Mouse (Mus musculus): Measurements from ENCODE around the gene Dcxr.
"Not testable (repeated sequence)": the region's sequence is repeated elsewhere in the genome, so short reads cannot be mapped to it uniquely, and the experiment has no call there.

Gene Dcxr

GRCm38 (mm10) chr11:120727169-120727527, at the start of gene Dcxr:
Dcxr (minus strand) TSS chr11:120727281.
- no peak for DNase-seq (ENCODE audit: low read depth, low spot score)

- peak; percentile 88 for DNase-seq (ENCODE audit: low read depth, low spot score)
Observed at GRCm38 (mm10) chr11:120775774-120776469, 48.8 kb upstream of the Dcxr start.

GRCm38 (mm10) chr11:120773463-120774190, 46.5 kb upstream of the Dcxr start:
- no peak for DNase-seq (ENCODE audit: low read depth, low spot score)

GRCm38 (mm10) chr11:120772749-120773148, 45.7 kb upstream of the Dcxr start:
- DNase-seq (ENCODE audit: low read depth, low spot score) = no peak

- no peak for DNase-seq (ENCODE audit: low read depth, low spot score)
Observed at GRCm38 (mm10) chr11:120768206-120768605, 41.1 kb upstream of the Dcxr start.

- not testable (repeated sequence) for DNase-seq (ENCODE audit: low read depth, low spot score)
Observed at GRCm38 (mm10) chr11:120767023-120767422, 39.9 kb upstream of the Dcxr start.

GRCm38 (mm10) chr11:120763121-120763999, 36.3 kb upstream of the Dcxr start:
- DNase-seq (ENCODE audit: low read depth, low spot score) = not testable (repeated sequence)

GRCm38 (mm10) chr11:120762672-120763041, 35.6 kb upstream of the Dcxr start, which contains the start of gene Hmga1b:
Hmga1b (plus strand) TSS chr11:120762794.
- not testable (repeated sequence) for DNase-seq (ENCODE audit: low read depth, low spot score)

- DNase-seq (ENCODE audit: low read depth, low spot score) = no peak
Observed at GRCm38 (mm10) chr11:120761811-120762671, 35.0 kb upstream of the Dcxr start.

GRCm38 (mm10) chr11:120760236-120760635, 33.2 kb upstream of the Dcxr start:
- DNase-seq (ENCODE audit: low read depth, low spot score) = no peak

GRCm38 (mm10) chr11:120751606-120752005, 24.5 kb upstream of the Dcxr start:
- no peak for DNase-seq (ENCODE audit: low read depth, low spot score)

- no peak for DNase-seq (ENCODE audit: low read depth, low spot score)
Observed at GRCm38 (mm10) chr11:120749430-120749829, 22.3 kb upstream of the Dcxr start.

- no peak for DNase-seq (ENCODE audit: low read depth, low spot score)
Observed at GRCm38 (mm10) chr11:120747974-120748373, 20.9 kb upstream of the Dcxr start.

- DNase-seq (ENCODE audit: low read depth, low spot score) = no peak
Observed at GRCm38 (mm10) chr11:120744121-120744701, 17.1 kb upstream of the Dcxr start.

GRCm38 (mm10) chr11:120740981-120741380, 13.9 kb upstream of the Dcxr start:
- DNase-seq (ENCODE audit: low read depth, low spot score) = no peak

- DNase-seq (ENCODE audit: low read depth, low spot score) = no peak
Observed at GRCm38 (mm10) chr11:120736424-120736823, 9.3 kb upstream of the Dcxr start.

GRCm38 (mm10) chr11:120733521-120733920, 6.4 kb upstream of the Dcxr start:
- no peak for DNase-seq (ENCODE audit: low read depth, low spot score)

GRCm38 (mm10) chr11:120731858-120732680, 5.0 kb upstream of the Dcxr start, which contains the start of gene Cbr2:
Cbr2 (minus strand) TSS chr11:120732114.
- no peak for DNase-seq (ENCODE audit: low read depth, low spot score)

- DNase-seq (ENCODE audit: low read depth, low spot score) = no peak
Observed at GRCm38 (mm10) chr11:120731395-120731794, 4.3 kb upstream of the Dcxr start.
